Mouse (Mus musculus) forelimb bud, embryonic 11.5 days (tissue): ENCODE measurements around the gene Cdk9.
A peak's percentile ranks its signal among the peaks of the same experiment; 100 is the strongest.

ENCODE experiments used
- DNase-seq: peaks from one replicate; pipeline ENCODE4 v3.0.0-alpha.2; 2012; ENCODE audit warnings: low read depth, low spot score

The Cdk9 gene

GRCm38 (mm10) chr2:32677683-32678082 lies 35.2 kb downstream of the Cdk9 start:
- DNase-seq, result no peak

GRCm38 (mm10) chr2:32676821-32677220 lies 36.1 kb downstream of the Cdk9 start:
- DNase-seq, result no peak

- no peak for DNase-seq
Measured at GRCm38 (mm10) chr2:32673176-32673917, 39.5 kb downstream of the Cdk9 start.

- DNase-seq, result no peak
Measured at GRCm38 (mm10) chr2:32671907-32672595, 40.8 kb downstream of the Cdk9 start.

GRCm38 (mm10) chr2:32671147-32671546 lies 41.7 kb downstream of the Cdk9 start:
- no peak for DNase-seq

GRCm38 (mm10) chr2:32669876-32670275 lies 43.0 kb downstream of the Cdk9 start:
- DNase-seq, result no peak

- no peak for DNase-seq
Measured at GRCm38 (mm10) chr2:32668176-32668575, 44.7 kb downstream of the Cdk9 start.

GRCm38 (mm10) chr2:32667775-32668174 lies 45.1 kb downstream of the Cdk9 start:
- DNase-seq, result no peak

GRCm38 (mm10) chr2:32665853-32666252 lies 47.0 kb downstream of the Cdk9 start:
- DNase-seq, result no peak

GRCm38 (mm10) chr2:32665345-32665744 lies 47.5 kb downstream of the Cdk9 start:
- no peak for DNase-seq

GRCm38 (mm10) chr2:32662291-32662690 lies 50.6 kb downstream of the Cdk9 start:
- DNase-seq, result no peak

GRCm38 (mm10) chr2:32661509-32662107 lies 51.3 kb downstream of the Cdk9 start:
- DNase-seq, result no peak

GRCm38 (mm10) chr2:32658873-32659272 lies 54.0 kb downstream of the Cdk9 start:
- DNase-seq, result no peak

- peak; percentile 85 for DNase-seq
Measured at GRCm38 (mm10) chr2:32655826-32656225, 57.0 kb downstream of the Cdk9 start.
